8 mouse cellular contexts compared by ENCODE assay signal in the genomic region with DNA sequence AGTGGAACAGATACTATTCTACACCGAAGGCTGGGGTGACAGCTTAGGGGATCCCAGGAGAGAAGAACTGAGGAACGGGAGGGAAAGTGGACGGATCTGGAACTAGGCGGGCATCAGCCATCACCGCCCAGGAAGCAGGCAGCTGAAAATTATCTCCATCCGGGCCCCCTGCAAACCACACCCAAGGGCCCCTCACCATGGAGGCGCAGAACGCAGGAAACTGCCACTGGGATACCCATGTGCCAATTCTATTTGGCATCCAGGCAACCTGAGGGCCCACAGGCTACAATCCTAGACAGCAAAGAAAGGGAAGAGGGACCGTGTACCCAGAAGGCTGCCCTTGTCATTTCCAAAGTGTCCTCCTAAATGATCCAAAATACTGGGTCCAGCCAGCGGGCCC. TPM values are rescaled to one million over a fixed set of nuclear protein-coding genes. Genes with fewer than 3 reads are reported as not detected.
A peak's percentile ranks its signal among the peaks of the same experiment; 100 is the strongest.
DNase-seq lines count a peak whose midpoint lies in the region; ATAC-seq and TF ChIP-seq lines count a peak whose summit lies in the region.

No protein-coding gene starts in this region.

- H3K4me1 ChIP-seq in embryonic facial prominence, embryonic 10.5 days: peaks cover 73% of the 10 kb centered on the region
- H3K4me1 ChIP-seq in hindbrain, postnatal 0 days (ENCODE audit: insufficient read depth, low read length): peaks cover 27% of the 10 kb centered on the region
- peaks cover 72% of the 10 kb centered on the region for H3K4me1 ChIP-seq in midbrain, embryonic 13.5 days (replicated peaks)

- H3K4me3 ChIP-seq in left cerebral cortex, adult 2 months: no peak overlapping the region
- peak overlapping the region; percentile 47 for H3K4me3 ChIP-seq in embryonic facial prominence, embryonic 10.5 days
- H3K4me3 ChIP-seq in hindbrain, postnatal 0 days (ENCODE audit: low read length): no peak overlapping the region
- 0 out of 2 replicates have a peak overlapping the region, but pooled peaks have one; percentile 20 for H3K4me3 ChIP-seq in midbrain, embryonic 13.5 days (replicated peaks)

- H3K27me3 ChIP-seq in embryonic facial prominence, embryonic 10.5 days (replicated peaks; ENCODE audit: low read depth, poor library complexity, severe bottlenecking): no peaks in the 10 kb centered on the region
- H3K27me3 ChIP-seq in hindbrain, postnatal 0 days (ENCODE audit: insufficient read depth, low read length): no peaks in the 10 kb centered on the region
- no peaks in the 10 kb centered on the region for H3K27me3 ChIP-seq in midbrain, embryonic 13.5 days

- H3K9ac ChIP-seq in hindbrain, postnatal 0 days (replicated peaks; ENCODE audit: low read length): peak overlapping the region; percentile 35; the same call in 1 of the 2 replicates
- peak overlapping the region; percentile 63; the same call in 1 of the 2 replicates for H3K9ac ChIP-seq in midbrain, embryonic 13.5 days (replicated peaks)

- peaks cover 18% of the 10 kb centered on the region for H3K36me3 ChIP-seq in embryonic facial prominence, embryonic 10.5 days (replicated peaks)
- H3K36me3 ChIP-seq in hindbrain, postnatal 0 days (ENCODE audit: insufficient read depth, low read length): peaks cover 6% of the 10 kb centered on the region; the same call in 1 of the 2 replicates
- H3K36me3 ChIP-seq in midbrain, embryonic 13.5 days: peaks cover 10% of the 10 kb centered on the region; the same call in 1 of the 2 replicates

- TF ChIP-seq CTCF in left cerebral cortex, adult 2 months (IDR thresholded peaks at IDR 0.05): no peak
- no peak for TF ChIP-seq CTCF in hindbrain, postnatal 0 days (IDR thresholded peaks at IDR 0.05; ENCODE audit: low read depth)

- no peak for DNase-seq in left cerebral cortex, adult 2 months (ENCODE audit: extremely low spot score in 1 of 2, low spot score in 2 of 2)
- no peak for DNase-seq in left cerebral cortex, adult 11 months (ENCODE audit: low spot score)
- no peak for DNase-seq in embryonic facial prominence, embryonic 10.5 days (ENCODE audit: low spot score)
- no peak for DNase-seq in hindbrain, postnatal 0 days (ENCODE audit: low spot score)
- no peak for DNase-seq in thymus, postnatal 4 days
- DNase-seq in right cerebral cortex, postnatal 36 days (ENCODE audit: low spot score in 2 of 2): no peak

- 87% methylated on average over 10 of the region's 10 CpGs for WGBS in embryonic facial prominence, embryonic 10.5 days
- 82% methylated on average over 10 of the region's 10 CpGs for WGBS in hindbrain, postnatal 0 days
- 95% methylated on average over 10 of the region's 10 CpGs for WGBS in midbrain, embryonic 13.5 days

- no peak for ATAC-seq in hindbrain, postnatal 0 days
- no peak for ATAC-seq in midbrain, embryonic 13.5 days
- no peak for ATAC-seq in frontal cortex, adult (ENCODE audit: low TSS enrichment)

- H3K27ac ChIP-seq in left cerebral cortex, adult 2 months: peak overlapping the region; percentile 76
- H3K27ac ChIP-seq in embryonic facial prominence, embryonic 10.5 days (replicated peaks): peak overlapping the region; percentile 82
- peak overlapping the region; percentile 62 for H3K27ac ChIP-seq in hindbrain, postnatal 0 days
- no peak overlapping the region for H3K27ac ChIP-seq in midbrain, embryonic 13.5 days

- H3K9me3 ChIP-seq in embryonic facial prominence, embryonic 10.5 days: no peaks in the 10 kb centered on the region
- H3K9me3 ChIP-seq in hindbrain, postnatal 0 days (ENCODE audit: low read length): no peaks in the 10 kb centered on the region
- H3K9me3 ChIP-seq in midbrain, embryonic 13.5 days: no peaks in the 10 kb centered on the region

- peak overlapping the region; percentile 47; the same call in 1 of the 2 replicates for H3K4me2 ChIP-seq in hindbrain, postnatal 0 days (ENCODE audit: low read depth, low read length)
- H3K4me2 ChIP-seq in midbrain, embryonic 13.5 days (replicated peaks): peak overlapping the region; percentile 40

- intact Hi-C loops in left cerebral cortex, adult 2 months (cut with DNase I): no loop called here

RNA-seq across cellular contexts. Expression of gene Klf16, which starts 6.7 kb away (rescaled TPM):
- 10 to 100 TPM; 48.2 to 59.7 TPM for total RNA-seq in left cerebral cortex, adult 2 months (2021)
- polyA plus RNA-seq in embryonic facial prominence, embryonic 10.5 days (2016; fragmentation: Nextera tagmentation; extraction: Ambion mirVana): 8.5 TPM in 2 replicates
- 16.6 and 17.0 TPM in 2 replicates for total RNA-seq in hindbrain, postnatal 0 days (2014; rRNA removed)
- 8.2 and 8.6 TPM in 2 replicates for polyA plus RNA-seq in hindbrain, postnatal 0 days (2015; fragmentation: Nextera tagmentation; extraction: Ambion mirVana)
- 3.7 and 4.5 TPM in 2 replicates for polyA plus RNA-seq in midbrain, embryonic 13.5 days (2015; fragmentation: Nextera tagmentation; extraction: Ambion mirVana)

RNA-seq across cellular contexts. Expression of gene Rexo1, which starts 9.1 kb away (rescaled TPM):
- 10 to 100 TPM; 46.5 to 51.3 TPM for total RNA-seq in left cerebral cortex, adult 2 months (2021)
- 34.7 and 35.0 TPM in 2 replicates for polyA plus RNA-seq in embryonic facial prominence, embryonic 10.5 days (2016; fragmentation: Nextera tagmentation; extraction: Ambion mirVana)
- 47.2 and 51.0 TPM in 2 replicates for total RNA-seq in hindbrain, postnatal 0 days (2014; rRNA removed)
- 25.1 and 27.6 TPM in 2 replicates for polyA plus RNA-seq in hindbrain, postnatal 0 days (2015; fragmentation: Nextera tagmentation; extraction: Ambion mirVana)
- 28.8 and 32.6 TPM in 2 replicates for polyA plus RNA-seq in midbrain, embryonic 13.5 days (2015; fragmentation: Nextera tagmentation; extraction: Ambion mirVana)

RNA-seq across cellular contexts. Expression of gene Abhd17a, which starts 19.7 kb away (rescaled TPM):
- total RNA-seq in left cerebral cortex, adult 2 months (2021): 100 to 1,000 TPM; 185 to 191 TPM
- 79.8 and 84.9 TPM in 2 replicates for polyA plus RNA-seq in embryonic facial prominence, embryonic 10.5 days (2016; fragmentation: Nextera tagmentation; extraction: Ambion mirVana)
- total RNA-seq in hindbrain, postnatal 0 days (2014; rRNA removed): 389 and 721 TPM in 2 replicates
- 159 and 171 TPM in 2 replicates for polyA plus RNA-seq in hindbrain, postnatal 0 days (2015; fragmentation: Nextera tagmentation; extraction: Ambion mirVana)
- polyA plus RNA-seq in midbrain, embryonic 13.5 days (2015; fragmentation: Nextera tagmentation; extraction: Ambion mirVana): 78.5 and 93.4 TPM in 2 replicates

RNA-seq across cellular contexts. Expression of gene Atp8b3, which starts 31.5 kb away (rescaled TPM):
- total RNA-seq in left cerebral cortex, adult 2 months (2021): under 1 TPM; 0.11 to 0.63 TPM
- 0.51 and 0.75 TPM in 2 replicates for polyA plus RNA-seq in embryonic facial prominence, embryonic 10.5 days (2016; fragmentation: Nextera tagmentation; extraction: Ambion mirVana)
- total RNA-seq in hindbrain, postnatal 0 days (2014; rRNA removed): 0.61 and 1.1 TPM in 2 replicates
- polyA plus RNA-seq in hindbrain, postnatal 0 days (2015; fragmentation: Nextera tagmentation; extraction: Ambion mirVana): 0.96 and 1.2 TPM in 2 replicates
- polyA plus RNA-seq in midbrain, embryonic 13.5 days (2015; fragmentation: Nextera tagmentation; extraction: Ambion mirVana): 0.94 and 1.1 TPM in 2 replicates

RNA-seq across cellular contexts. Expression of gene Scamp4, which starts 32.3 kb away (rescaled TPM):
- total RNA-seq in left cerebral cortex, adult 2 months (2021): 10 to 100 TPM; 41.5 to 44.8 TPM
- polyA plus RNA-seq in embryonic facial prominence, embryonic 10.5 days (2016; fragmentation: Nextera tagmentation; extraction: Ambion mirVana): 84.8 and 88.2 TPM in 2 replicates
- total RNA-seq in hindbrain, postnatal 0 days (2014; rRNA removed): 39.5 and 43.2 TPM in 2 replicates
- 68.3 and 69.1 TPM in 2 replicates for polyA plus RNA-seq in hindbrain, postnatal 0 days (2015; fragmentation: Nextera tagmentation; extraction: Ambion mirVana)
- polyA plus RNA-seq in midbrain, embryonic 13.5 days (2015; fragmentation: Nextera tagmentation; extraction: Ambion mirVana): 60.2 and 60.3 TPM in 2 replicates

Comparison
In these comparisons a context has a peak if more than half of its experiments do, and no peak if none do; other contexts are left out.
1. H3K4me3 ChIP-seq: peak in embryonic facial prominence, embryonic 10.5 days (single experiment) and midbrain, embryonic 13.5 days (single experiment); none in left cerebral cortex, adult 2 months (single experiment) and hindbrain, postnatal 0 days (single experiment).